Mouse (Mus musculus) liver, embryonic 13.5 days (tissue): ENCODE data around the gene Ccnb2. TPM values are rescaled to one million over a fixed set of nuclear protein-coding genes. Genes with fewer than 3 reads are reported as not detected.

ENCODE experiments used
- ATAC-seq: fragments of 200-750 bp; cut with Nextera tagmentation; 2 replicates; pipeline ENCODE4 v1.8.0; 2017; ENCODE audit warnings: low read depth, mild to moderate bottlenecking, moderate number of reproducible peaks, moderate library complexity
- DNase-seq: peaks from one replicate; pipeline ENCODE4 v3.0.0; 2022
- H3K27ac ChIP-seq: fragments of 300-500 bp; sonication (generic); 2 replicates; pipeline ENCODE4 v1.5.1; 2015; ENCODE audit warnings: moderate library complexity, mild to moderate bottlenecking, inconsistent platforms
- H3K27me3 ChIP-seq: fragments of 300-500 bp; sonication (generic); 2 replicates; pipeline ENCODE4 v1.6.1; 2015; ENCODE audit warnings: mild to moderate bottlenecking, inconsistent platforms
- H3K36me3 ChIP-seq: fragments of 300-500 bp; sonication (generic); 2 replicates; pipeline ENCODE4 v1.6.1; 2015; ENCODE audit warnings: mild to moderate bottlenecking, inconsistent platforms
- H3K4me1 ChIP-seq: fragments of 300-500 bp; sonication (generic); replicated peaks from 2 replicates; pipeline ENCODE4 v1.6.1; 2015; ENCODE audit warnings: inconsistent platforms
- H3K4me2 ChIP-seq: fragments of 300-500 bp; sonication (generic); 2 replicates; pipeline ENCODE4 v1.6.1; 2015; ENCODE audit warnings: inconsistent platforms, mild to moderate bottlenecking, moderate library complexity
- H3K4me3 ChIP-seq: fragments of 300-500 bp; sonication (generic); replicated peaks from 2 replicates; pipeline ENCODE4 v1.5.1; 2015; ENCODE audit warnings: mild to moderate bottlenecking, inconsistent platforms
- H3K9ac ChIP-seq: fragments of 300-500 bp; sonication (generic); 2 replicates; pipeline ENCODE4 v1.6.1; 2015; ENCODE audit warnings: mild to moderate bottlenecking, inconsistent platforms
- H3K9me3 ChIP-seq: fragments of 300-500 bp; sonication (generic); replicated peaks from 2 replicates; pipeline ENCODE4 v1.6.1; 2016; ENCODE audit warnings: inconsistent platforms
- WGBS: fragments of 180-500 bp; shearing (Covaris S2); methylation state at CpG from one replicate; pipeline ENCODE4 v1.1.7; 2015; ENCODE audit not compliant: insufficient replicate concordance; 5-methylcytosine and 5-hydroxymethylcytosine counted together
- polyA plus RNA-seq: library from polyadenylated mRNA; unstranded; fragments of >200 nt; fragmentation: Nextera tagmentation; extraction: Ambion mirVana; gene quantifications from 2 replicates; pipeline ENCODE4 v1.2.1, GENCODE M21; 2015

Ccnb2 gene
- polyA plus RNA-seq, 1 experiment from 2014 or later: 226 TPM

- WGBS: 81% methylated on average over 8 of the region's 8 CpGs
- H3K36me3 ChIP-seq: peaks cover 9% of the 10 kb centered on the region
- H3K27ac ChIP-seq: no peak overlapping the region
- H3K4me2 ChIP-seq: no peak overlapping the region
- no peak overlapping the region for H3K4me3 ChIP-seq
- DNase-seq (no peak), ATAC-seq (no peak)
- H3K4me1 ChIP-seq: no peaks in the 10 kb centered on the region
- no peaks in the 10 kb centered on the region for H3K27me3 ChIP-seq
- no peaks in the 10 kb centered on the region for H3K9me3 ChIP-seq
- H3K9ac ChIP-seq: no peak overlapping the region
Observed at GRCm38 (mm10) chr9:70401937-70402539, 19.3 kb downstream of the Ccnb2 start.

GRCm38 (mm10) chr9:70396083-70396482 lies 25.3 kb downstream of the Ccnb2 start:
- H3K9ac ChIP-seq: no peak overlapping the region
- H3K9me3 ChIP-seq: no peaks in the 10 kb centered on the region
- ATAC-seq: no peak
- H3K27ac ChIP-seq: no peak overlapping the region
- no peak for DNase-seq
- peaks cover 12% of the 10 kb centered on the region for H3K4me1 ChIP-seq
- no peak overlapping the region for H3K4me3 ChIP-seq
- no peaks in the 10 kb centered on the region for H3K27me3 ChIP-seq
- no peaks in the 10 kb centered on the region for H3K36me3 ChIP-seq
- 75% methylated on average over 2 of the region's 2 CpGs for WGBS
- no peak overlapping the region for H3K4me2 ChIP-seq

DNA sequence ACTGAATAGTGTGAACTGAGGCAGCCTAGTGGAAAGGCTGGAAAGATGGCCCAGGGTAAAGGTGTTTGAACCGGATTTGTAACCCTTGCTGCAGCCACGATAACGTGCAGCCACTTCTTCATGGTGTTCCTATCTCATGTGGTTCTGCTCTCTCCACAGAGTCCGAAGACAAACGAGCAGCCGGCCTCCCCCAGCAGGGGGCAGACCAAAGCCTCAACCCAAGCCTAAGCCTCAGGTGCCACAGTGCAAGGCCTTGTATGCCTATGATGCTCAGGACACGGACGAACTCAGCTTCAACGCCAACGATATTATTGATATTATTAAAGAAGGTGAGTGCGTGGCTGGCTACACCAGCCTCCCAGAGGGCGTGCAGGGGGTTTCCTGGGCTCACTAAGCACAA lies 25.7 kb downstream of the Ccnb2 start:
- no peaks in the 10 kb centered on the region for H3K36me3 ChIP-seq
- no peak overlapping the region for H3K9ac ChIP-seq
- no peak for DNase-seq
- H3K4me2 ChIP-seq: no peak overlapping the region
- H3K27ac ChIP-seq: no peak overlapping the region
- WGBS: 66% methylated on average over 12 of the region's 12 CpGs
- peaks cover 12% of the 10 kb centered on the region for H3K4me1 ChIP-seq
- no peak for ATAC-seq
- no peaks in the 10 kb centered on the region for H3K27me3 ChIP-seq
- H3K9me3 ChIP-seq: no peaks in the 10 kb centered on the region
- H3K4me3 ChIP-seq: no peak overlapping the region

GRCm38 (mm10) chr9:70392563-70392907 lies 28.8 kb downstream of the Ccnb2 start:
- H3K9ac ChIP-seq: no peak overlapping the region
- 17% methylated on average over 6 of the region's 6 CpGs for WGBS
- DNase-seq: no peak
- H3K4me1 ChIP-seq: peaks cover 12% of the 10 kb centered on the region
- no peak overlapping the region for H3K4me3 ChIP-seq
- H3K36me3 ChIP-seq: no peaks in the 10 kb centered on the region
- H3K4me2 ChIP-seq: no peak overlapping the region
- H3K27ac ChIP-seq: no peak overlapping the region
- no peaks in the 10 kb centered on the region for H3K9me3 ChIP-seq
- H3K27me3 ChIP-seq: no peaks in the 10 kb centered on the region
- ATAC-seq: no peak

GRCm38 (mm10) chr9:70391660-70392562 lies 29.4 kb downstream of the Ccnb2 start:
- Histone ChIP-seq H3K27ac (no peak overlapping the region), H3K9ac (no peak overlapping the region), H3K9me3 (no peaks in the 10 kb centered on the region), H3K4me1 (peaks cover 12% of the 10 kb centered on the region), H3K27me3 (no peaks in the 10 kb centered on the region), H3K4me3 (no peak overlapping the region), H3K4me2 (no peak overlapping the region), H3K36me3 (no peaks in the 10 kb centered on the region)
- WGBS: 50% methylated on average over 12 of the region's 12 CpGs
- no peak for DNase-seq
- ATAC-seq: no peak

DNA sequence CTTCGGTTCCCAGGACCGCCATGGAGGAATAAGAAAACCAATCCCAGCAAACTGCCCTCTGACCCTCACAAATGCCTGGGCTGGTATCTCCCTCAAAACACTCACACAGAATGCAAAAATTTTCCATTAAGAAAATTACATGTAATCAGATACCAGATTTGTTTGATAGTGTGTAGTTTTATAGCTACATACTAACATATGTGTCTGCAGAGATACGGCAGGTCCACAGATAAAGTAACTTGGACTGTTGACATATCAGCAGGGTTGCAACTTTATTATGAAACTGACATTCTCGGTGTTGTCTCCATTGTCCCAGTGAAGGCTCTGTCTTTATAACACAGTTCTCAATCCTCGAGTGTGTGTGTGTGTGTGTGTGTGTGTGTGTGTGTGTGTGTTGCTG lies 30.3 kb downstream of the Ccnb2 start:
- H3K27ac ChIP-seq: no peak overlapping the region
- H3K36me3 ChIP-seq: no peaks in the 10 kb centered on the region
- no peak overlapping the region for H3K9ac ChIP-seq
- H3K4me1 ChIP-seq: peaks cover 16% of the 10 kb centered on the region
- ATAC-seq (no peak), DNase-seq (no peak)
- H3K27me3 ChIP-seq: no peaks in the 10 kb centered on the region
- no peak overlapping the region for H3K4me2 ChIP-seq
- H3K9me3 ChIP-seq: no peaks in the 10 kb centered on the region
- WGBS: 69% methylated on average over 5 of the region's 5 CpGs
- H3K4me3 ChIP-seq: no peak overlapping the region

DNA sequence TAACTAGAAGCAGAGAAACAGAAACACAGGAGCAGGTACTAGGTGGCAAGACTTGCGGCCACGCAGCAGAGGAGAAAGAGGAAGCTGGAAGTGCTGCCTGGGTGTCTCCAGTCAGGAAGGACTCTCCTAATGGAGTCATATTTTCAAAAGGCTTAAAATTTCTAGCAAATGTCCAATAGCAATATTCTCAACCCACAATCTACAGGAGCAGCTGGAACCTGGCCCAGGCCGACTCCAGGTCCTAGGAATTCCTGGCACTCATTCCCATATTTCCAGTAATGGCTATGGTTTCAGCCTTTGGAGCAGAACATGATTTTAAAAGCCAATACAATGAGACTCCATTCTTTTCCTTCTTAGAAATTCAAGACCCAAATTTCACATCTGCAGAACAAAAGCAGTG lies 31.8 kb downstream of the Ccnb2 start:
- ATAC-seq: no peak
- WGBS: 70% methylated on average over 3 of the region's 3 CpGs
- DNase-seq: no peak

DNA sequence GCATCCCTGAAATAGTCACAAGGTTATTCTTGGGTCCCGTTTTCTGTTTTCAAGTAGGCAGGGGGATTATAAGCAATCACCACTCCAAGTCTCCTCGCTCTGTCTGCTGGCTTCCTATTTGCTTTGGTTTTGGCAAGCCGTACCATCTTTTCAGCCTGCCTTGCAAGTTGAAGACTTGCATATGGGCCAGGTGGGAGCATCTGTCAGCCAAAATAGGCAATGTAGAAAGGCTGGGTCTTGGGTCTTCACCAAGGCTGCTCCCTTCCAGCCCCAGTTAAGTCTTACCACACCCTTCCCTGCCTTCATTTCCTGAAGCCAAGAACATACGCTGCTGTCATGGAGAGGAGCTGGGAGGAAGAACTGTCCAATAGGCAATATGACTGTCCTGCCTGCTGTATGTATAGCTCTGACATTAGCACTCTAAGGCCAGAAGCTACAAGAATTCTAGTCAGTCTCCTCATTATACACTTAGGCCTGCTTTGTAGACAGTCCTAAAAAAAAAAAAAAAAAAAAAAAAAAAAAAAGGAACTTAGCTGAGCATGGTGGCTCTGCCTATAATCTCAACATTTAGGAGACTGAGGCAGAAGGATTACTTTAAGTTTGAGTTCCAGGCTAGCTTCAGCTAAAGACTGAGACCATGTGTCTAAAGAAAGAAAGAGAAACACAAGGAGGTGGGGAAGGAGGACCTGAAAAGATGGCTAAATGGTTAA lies 33.8 kb downstream of the Ccnb2 start:
- 68% methylated on average over 4 of the region's 4 CpGs for WGBS
- Histone ChIP-seq H3K36me3 (no peaks in the 10 kb centered on the region), H3K4me2 (no peak overlapping the region), H3K4me3 (no peak overlapping the region), H3K9ac (no peak overlapping the region), H3K27me3 (no peaks in the 10 kb centered on the region), H3K9me3 (no peaks in the 10 kb centered on the region), H3K27ac (no peak overlapping the region), H3K4me1 (peaks cover 36% of the 10 kb centered on the region)
- ATAC-seq (no peak), DNase-seq (no peak)

More for the DNA sequence above, 31.8 kb downstream of the Ccnb2 start:
- no peak overlapping the region for H3K27ac ChIP-seq
- H3K9ac ChIP-seq: no peak overlapping the region
- peaks cover 31% of the 10 kb centered on the region for H3K4me1 ChIP-seq
- H3K27me3 ChIP-seq: no peaks in the 10 kb centered on the region
- no peak overlapping the region for H3K4me3 ChIP-seq
- no peaks in the 10 kb centered on the region for H3K36me3 ChIP-seq
- no peaks in the 10 kb centered on the region for H3K9me3 ChIP-seq
- no peak overlapping the region for H3K4me2 ChIP-seq

DNA sequence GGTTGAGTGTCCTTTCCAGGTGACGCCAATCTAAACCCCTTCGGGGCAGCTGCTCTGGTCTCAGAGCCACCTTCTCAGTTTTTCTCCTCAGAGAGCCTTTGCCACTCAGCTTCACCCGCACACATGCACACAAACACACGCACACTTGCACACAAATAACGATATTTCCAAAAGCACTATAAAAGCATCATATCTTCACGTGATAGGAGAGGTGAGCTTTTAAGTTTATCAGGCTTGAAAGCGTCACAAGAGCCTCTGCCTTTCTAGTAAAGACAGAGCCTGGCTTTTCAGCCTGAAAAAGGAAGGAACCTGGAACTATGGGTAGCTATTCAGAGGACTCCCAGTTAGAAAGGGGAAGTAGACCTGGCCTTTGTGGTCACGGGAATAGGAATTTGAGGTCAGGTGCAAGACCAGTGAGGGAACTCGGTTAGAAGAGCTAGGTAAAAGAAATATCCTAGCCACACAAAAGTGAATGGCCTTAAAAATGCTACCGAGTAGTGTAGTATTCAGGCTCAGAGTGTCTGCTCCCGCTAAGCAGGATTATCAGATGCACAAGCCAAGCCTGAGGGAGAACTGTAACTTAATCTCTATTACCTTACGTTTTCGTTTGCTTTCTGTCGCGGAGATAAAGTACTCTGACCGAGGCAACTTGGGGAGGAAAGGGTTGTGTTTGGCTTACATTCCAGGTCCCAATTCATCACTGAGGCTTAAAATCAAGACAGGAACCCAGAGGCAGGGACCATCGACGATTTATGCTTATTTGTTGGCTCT lies 36.2 kb downstream of the Ccnb2 start:
- Histone ChIP-seq H3K9me3 (no peaks in the 10 kb centered on the region), H3K4me3 (no peak overlapping the region), H3K4me2 (peak overlapping the region; percentile 39), H3K4me1 (peaks cover 32% of the 10 kb centered on the region), H3K27ac (no peak overlapping the region; the same call in 1 of the 2 replicates), H3K36me3 (no peaks in the 10 kb centered on the region), H3K27me3 (no peaks in the 10 kb centered on the region), H3K9ac (no peak overlapping the region; the same call in 1 of the 2 replicates)
- 32% methylated on average over 18 of the region's 18 CpGs for WGBS
- DNase-seq (peak; percentile 23), ATAC-seq (peak; percentile 83)

DNA sequence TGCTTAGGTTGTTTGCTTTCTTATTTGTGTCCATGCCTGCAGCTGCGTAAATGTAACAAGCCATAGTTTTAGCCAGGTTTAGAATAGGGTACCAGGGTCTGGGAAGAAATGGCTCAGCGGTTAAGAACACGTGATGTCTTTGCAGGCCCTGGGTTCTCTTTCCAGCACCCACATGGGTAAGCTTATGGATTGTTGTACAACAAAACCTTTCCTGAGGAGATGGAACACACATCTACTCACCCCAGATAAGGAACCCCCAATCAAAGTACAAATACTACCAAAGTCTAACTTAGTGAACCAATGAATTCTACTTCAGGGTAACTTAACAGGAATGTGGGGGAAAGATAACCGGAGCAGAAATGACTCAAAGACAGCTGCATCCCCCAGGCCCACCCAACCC lies 36.9 kb downstream of the Ccnb2 start:
- 71% methylated on average over 4 of the region's 4 CpGs for WGBS

GRCm38 (mm10) chr9:70383750-70384149 lies 37.6 kb downstream of the Ccnb2 start:
- H3K4me1 ChIP-seq: peaks cover 32% of the 10 kb centered on the region
- no peaks in the 10 kb centered on the region for H3K9me3 ChIP-seq
- no peak overlapping the region for H3K4me2 ChIP-seq
- no peak overlapping the region for H3K27ac ChIP-seq
- no peaks in the 10 kb centered on the region for H3K36me3 ChIP-seq
- no peaks in the 10 kb centered on the region for H3K27me3 ChIP-seq
- WGBS: 61% methylated on average over 10 of the region's 10 CpGs
- no peak overlapping the region for H3K4me3 ChIP-seq
- no peak for DNase-seq
- no peak overlapping the region for H3K9ac ChIP-seq
- no peak for ATAC-seq

More for the DNA sequence above, 36.9 kb downstream of the Ccnb2 start:
- no peaks in the 10 kb centered on the region for H3K9me3 ChIP-seq
- H3K4me3 ChIP-seq: no peak overlapping the region
- ATAC-seq: 0 out of 2 replicates have a peak, but pooled peaks have one; percentile 20
- DNase-seq: no peak
- H3K9ac ChIP-seq: no peak overlapping the region; the same call in 1 of the 2 replicates
- H3K4me2 ChIP-seq: no peak overlapping the region; the same call in 1 of the 2 replicates
- no peaks in the 10 kb centered on the region for H3K36me3 ChIP-seq
- H3K27me3 ChIP-seq: no peaks in the 10 kb centered on the region
- peaks cover 32% of the 10 kb centered on the region for H3K4me1 ChIP-seq
- no peak overlapping the region for H3K27ac ChIP-seq
